Mouse (Mus musculus) frontal cortex, adult (tissue): ENCODE data around the gene Gm10717.
"Not testable (repeated sequence)": the region's sequence is repeated elsewhere in the genome, so short reads cannot be mapped to it uniquely, and the experiment has no call there.

ENCODE experiments used
- ATAC-seq: cut with Nextera tagmentation; 2 replicates; pipeline ENCODE4 v1.9.2; 2017; ENCODE audit warnings: mild to moderate bottlenecking, moderate library complexity, mixed read lengths; ENCODE audit not compliant: low TSS enrichment

Gene Gm10717

DNA sequence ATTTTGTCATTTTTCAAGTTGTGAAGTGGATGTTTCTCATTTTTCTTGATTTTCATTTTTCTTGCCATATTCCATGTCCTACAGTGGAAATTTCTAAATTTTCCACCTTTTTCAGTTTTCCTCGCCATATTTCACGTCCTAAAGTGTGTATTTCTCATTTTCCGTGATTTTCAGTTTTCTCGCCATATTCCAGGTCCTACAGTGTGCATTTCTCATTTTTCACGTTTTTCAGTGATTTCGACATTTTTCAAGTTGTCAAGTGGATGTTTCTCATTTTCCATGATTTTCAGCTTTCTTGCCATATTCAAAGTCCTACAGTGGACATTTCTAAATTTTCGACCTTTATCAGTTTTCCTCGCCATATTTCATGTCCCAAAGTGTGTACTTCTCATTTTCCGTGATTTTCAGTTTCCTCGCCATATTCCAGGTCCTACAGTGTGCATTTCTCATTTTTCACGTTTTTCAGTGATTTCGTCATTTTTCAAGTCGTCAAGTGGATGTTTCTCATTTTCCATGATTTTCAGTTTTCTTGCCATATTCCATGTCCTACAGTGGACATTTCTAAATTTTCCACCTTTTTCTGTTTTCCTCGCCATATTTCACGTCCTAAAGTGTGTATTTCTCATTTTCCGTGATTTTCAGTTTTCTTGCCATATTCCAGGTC lies 1.1 kb upstream of the Gm10717 start:
- ATAC-seq: not testable (repeated sequence)

GRCm38 (mm10) chr9:3025653-3026052 lies 436 bp downstream of the Gm10717 start:
- ATAC-seq: not testable (repeated sequence)

- ATAC-seq: not testable (repeated sequence)
Measured at GRCm38 (mm10) chr9:3026136-3026535, 919 bp downstream of the Gm10717 start.

DNA sequence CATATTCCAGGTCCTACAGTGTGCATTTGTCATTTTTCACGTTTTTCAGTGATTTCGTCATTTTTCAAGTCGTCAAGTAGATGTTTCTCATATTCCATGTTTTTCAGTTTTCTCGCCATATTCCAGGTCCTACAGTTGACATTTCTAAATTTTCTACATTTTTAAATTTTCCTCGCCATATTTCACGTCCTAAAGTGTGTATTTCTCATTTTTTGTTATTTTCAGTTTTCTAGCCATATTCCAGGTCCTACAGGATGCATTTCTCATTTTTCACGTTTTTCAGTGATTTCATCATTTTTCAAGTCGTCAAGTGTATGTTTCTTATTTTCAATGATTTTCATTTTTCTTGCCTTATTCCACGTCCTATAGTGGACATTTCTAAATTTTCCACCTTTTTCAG lies 1.5 kb downstream of the Gm10717 start:
- ATAC-seq: not testable (repeated sequence)

DNA sequence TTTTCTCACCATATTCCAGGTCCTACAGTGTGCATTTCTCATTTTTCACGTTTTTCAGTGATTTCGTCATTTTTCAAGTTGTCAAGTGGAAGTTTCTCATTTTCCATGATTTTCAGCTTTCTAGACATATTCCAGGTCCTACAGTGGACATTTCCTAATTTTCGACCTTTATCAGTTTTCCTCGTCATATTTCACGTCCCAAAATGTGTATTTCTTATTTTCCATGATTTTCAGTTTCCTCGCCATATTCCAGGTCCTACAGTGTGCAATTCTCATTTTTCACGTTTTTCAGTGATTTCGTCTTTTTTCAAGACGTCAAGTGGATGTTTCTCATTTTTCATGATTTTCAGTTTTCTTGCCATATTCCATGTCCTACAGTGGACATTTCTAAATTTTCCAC lies 2.0 kb downstream of the Gm10717 start:
- not testable (repeated sequence) for ATAC-seq

GRCm38 (mm10) chr9:3029276-3030000 lies 4.2 kb downstream of the Gm10717 start:
- ATAC-seq: not testable (repeated sequence)

DNA sequence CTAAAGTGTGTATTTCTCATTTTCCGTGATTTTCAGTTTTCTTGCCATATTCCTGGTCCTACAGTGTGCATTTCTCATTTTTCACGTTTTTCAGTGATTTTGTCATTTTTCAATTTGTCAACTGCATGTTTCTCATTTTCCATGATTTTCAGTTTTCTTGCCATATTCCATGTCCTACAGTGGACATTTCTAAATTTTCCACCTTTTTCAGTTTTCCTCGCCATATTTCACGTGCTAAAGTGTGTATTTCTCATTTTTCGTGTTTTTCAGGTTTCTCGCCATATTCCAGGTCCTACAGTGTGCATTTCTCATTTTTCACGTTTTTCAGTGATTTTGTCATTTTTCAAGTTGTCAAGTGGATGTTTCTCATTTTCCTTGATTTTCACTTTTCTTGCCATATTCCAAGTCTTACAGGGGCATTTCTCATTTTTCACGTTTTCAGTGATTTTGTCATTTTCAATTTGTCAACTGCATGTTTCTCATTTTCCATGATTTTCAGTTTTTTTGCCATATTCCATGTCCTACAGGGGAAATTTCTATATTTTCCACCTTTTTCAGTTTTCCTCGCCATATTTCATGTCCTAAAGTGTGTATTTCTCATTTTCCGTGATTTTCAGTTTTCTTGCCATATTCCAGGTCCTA lies 5.6 kb downstream of the Gm10717 start:
- ATAC-seq: not testable (repeated sequence)

DNA sequence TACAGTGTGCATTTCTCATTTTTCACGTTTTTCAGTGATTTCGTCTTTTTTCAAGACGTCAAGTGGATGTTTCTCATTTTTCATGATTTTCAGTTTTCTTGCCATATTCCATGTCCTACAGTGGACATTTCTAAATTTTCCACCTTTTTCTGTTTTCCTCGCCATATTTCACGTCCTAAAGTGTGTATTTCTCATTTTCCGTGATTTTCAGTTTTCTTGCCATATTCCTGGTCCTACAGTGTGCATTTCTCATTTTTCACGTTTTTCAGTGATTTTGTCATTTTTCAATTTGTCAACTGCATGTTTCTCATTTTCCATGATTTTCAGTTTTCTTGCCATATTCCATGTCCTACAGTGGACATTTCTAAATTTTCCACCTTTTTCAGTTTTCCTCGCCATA lies 9.1 kb downstream of the Gm10717 start, which contains the start of gene Gm17535:
TSS of gene Gm17535 (plus strand) at position 301 of the 400 bp plus-strand sequence.
- ATAC-seq: not testable (repeated sequence)

DNA sequence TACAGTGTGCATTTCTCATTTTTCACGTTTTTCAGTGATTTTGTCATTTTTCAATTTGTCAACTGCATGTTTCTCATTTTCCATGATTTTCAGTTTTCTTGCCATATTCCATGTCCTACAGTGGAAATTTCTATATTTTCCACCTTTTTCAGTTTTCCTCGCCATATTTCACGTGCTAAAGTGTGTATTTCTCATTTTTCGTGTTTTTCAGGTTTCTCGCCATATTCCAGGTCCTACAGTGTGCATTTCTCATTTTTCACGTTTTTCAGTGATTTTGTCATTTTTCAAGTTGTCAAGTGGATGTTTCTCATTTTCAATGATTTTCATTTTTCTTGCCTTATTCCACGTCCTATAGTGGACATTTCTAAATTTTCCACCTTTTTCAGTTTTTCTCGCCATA lies 11.4 kb downstream of the Gm10717 start, which contains the start of gene Gm10715:
TSS of gene Gm10715 (plus strand) at position 301 of the 400 bp plus-strand sequence.
- not testable (repeated sequence) for ATAC-seq

- not testable (repeated sequence) for ATAC-seq
Measured at GRCm38 (mm10) chr9:3038161-3038560, 12.9 kb downstream of the Gm10717 start.
